Mouse (Mus musculus): ENCODE data around the gene Ralgapa2.

Gene Ralgapa2

DNA sequence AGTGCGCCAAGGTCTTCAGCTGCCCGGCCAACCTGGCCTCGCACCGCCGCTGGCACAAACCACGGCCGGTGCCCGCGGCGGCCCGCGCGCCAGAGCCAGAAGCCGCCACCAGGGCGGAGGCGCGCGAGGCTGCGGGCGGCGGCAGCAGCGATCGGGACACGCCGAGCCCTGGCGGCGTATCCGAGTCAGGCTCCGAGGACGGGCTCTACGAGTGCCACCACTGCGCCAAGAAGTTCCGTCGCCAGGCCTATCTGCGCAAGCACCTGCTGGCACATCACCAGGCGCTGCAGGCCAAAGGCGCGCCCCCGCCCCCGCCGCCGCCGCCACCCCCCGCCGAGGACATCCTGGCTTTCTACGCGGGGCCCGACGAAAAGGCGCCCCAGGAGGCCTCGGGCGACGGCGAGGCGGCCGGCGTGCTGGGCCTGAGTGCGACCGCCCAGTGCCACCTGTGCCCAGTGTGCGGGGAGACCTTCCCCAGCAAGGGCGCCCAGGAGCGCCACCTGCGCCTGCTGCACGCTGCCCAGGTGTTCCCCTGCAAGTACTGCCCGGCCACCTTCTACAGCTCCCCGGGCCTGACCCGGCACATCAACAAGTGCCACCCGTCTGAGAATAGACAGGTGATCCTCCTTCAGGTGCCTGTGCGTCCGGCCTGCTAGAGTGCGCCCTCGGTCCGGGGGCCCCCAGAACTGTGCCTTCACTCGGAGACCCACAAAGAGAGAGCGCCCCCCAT is 288.8 kb downstream of the Ralgapa2 start:
- DNase-seq (ENCODE audit: low spot score in 2 of 2), result peak in 1 of 2 experiments; percentile 63

DNA sequence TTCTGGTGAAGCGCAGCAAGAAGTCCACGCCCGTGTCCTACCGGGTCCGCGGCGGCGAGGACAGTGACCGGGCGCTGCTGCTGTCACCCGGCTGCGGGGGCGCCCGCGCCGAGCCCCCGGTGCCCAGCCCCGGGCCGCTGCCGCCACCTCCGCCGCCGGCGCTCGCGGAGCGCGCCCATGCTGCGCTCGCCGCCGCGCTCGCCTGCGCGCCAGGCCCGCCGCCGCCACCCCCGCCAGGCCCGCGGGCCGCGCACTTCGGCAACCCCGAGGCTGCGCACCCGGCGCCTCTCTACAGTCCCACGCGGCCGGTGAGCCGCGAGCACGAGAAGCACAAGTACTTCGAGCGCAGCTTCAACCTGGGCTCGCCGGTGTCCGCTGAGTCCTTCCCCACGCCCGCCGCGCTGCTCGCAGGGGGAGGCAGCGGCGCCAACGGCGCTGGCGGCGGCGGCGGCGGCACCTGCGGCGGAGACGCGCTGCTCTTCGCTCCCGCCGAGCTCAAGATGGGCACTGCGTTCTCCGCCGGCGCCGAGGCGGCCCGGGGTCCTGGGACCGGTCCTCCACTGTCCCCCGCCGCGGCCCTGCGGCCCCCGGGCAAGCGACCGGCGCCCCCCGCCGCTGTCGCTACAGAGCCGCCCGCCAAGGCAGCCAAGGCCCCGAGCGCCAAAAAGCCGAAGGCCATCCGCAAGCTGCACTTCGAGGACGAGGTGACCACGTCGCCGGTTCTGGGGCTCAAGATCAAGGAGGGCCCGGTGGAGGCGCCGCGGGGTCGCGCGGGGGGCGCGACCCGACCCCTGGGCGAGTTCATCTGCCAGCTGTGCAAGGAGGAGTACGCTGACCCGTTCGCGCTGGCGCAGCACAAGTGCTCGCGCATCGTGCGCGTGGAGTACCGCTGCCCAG is 289.6 kb downstream of the Ralgapa2 start:
- DNase-seq (ENCODE audit: low spot score in 2 of 2), result peak in 1 of 2 experiments; percentile 53

DNA sequence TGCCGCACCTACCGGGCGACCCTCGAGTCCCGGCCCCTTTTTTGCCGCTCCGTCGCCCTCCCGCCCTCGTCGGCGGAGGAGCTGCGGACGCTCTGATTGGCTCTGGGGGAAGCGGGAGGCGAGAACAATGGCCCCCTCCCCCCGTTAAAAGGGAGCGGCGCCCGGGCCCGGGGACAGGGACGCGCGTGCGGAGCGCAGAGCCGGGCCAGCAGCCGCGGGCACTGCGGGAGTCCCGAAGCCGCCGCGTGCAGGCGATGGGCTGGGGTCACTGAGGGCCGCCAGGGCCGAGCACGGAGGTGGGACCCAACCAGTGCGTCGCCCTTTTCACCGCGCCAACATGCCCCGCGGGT is 290.2 kb downstream of the Ralgapa2 start:
- DNase-seq (ENCODE audit: low spot score in 2 of 2), result peak; percentile 69 to 94

DNA sequence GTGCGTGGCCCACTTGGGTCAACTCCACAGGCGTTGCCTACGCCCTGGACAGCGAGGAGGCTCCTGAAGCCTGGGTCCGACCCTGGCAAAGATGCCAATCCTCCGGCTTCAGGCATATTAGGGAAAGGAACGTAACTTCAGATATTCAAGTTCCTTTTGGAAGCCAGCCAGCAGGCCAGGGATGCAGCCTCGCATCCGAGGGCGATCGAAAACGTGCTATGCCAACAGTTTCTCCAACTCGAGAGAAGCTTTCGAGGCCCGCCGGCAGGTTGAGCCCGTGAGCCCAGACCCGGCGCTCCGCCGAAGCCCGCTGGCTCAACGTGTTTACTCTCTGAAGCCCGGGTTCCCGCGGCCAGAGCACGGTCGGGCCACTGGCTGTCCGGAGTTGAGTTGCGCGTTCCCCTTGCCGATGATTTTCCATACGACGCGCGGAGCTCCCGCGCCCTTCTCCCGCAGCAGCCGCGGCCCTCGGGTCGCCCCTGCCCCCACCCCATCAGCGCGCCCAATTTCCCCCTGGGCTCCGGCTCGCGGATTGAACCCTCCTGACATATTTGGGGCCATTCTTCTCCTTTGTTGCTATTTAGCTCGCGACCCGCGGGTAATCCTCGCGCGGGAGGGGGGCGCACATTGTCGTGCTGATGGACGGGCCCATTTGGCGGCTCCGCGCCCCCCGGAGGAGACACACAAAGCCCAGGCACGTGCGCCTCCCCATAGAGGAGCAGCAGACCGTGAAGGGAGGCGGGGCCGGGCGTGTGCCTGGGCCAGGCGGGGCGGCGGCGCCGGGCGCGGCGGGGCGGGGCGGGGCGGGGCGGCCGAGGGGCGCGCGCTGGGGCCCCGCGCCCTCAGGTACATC is 290.8 kb downstream of the Ralgapa2 start, which contains the start of gene Insm1:
Insm1 (plus strand) TSS at position 846 of the 853 bp plus-strand sequence.
- DNase-seq (ENCODE audit: low spot score in 2 of 2), result peak; percentile 45 to 84

DNA sequence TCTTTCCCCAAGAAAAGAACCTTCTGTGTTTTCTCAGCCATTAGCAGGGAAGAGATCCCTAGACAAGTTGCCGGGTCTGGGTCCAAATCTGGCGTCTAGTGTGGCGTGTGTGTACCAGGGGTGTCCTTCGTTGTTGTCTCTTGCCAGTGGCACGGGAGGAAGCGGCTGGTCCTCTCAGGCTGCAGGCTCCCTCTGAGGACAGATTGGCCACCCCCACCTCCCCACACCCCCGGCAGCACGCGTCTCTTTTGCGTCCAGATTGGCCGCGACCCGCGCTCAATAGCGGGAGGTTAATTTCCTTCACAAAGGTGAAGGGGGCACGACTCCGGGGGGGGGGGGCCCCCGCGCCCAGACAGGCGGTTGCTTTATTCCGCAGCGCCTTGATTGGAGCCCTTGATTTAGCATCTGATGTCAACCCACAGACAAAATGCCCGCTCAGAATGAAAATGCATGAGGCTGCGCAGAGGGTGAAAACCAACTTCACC is 291.5 kb downstream of the Ralgapa2 start:
- DNase-seq (ENCODE audit: low spot score in 2 of 2), result peak in 1 of 2 experiments; percentile 61

DNA sequence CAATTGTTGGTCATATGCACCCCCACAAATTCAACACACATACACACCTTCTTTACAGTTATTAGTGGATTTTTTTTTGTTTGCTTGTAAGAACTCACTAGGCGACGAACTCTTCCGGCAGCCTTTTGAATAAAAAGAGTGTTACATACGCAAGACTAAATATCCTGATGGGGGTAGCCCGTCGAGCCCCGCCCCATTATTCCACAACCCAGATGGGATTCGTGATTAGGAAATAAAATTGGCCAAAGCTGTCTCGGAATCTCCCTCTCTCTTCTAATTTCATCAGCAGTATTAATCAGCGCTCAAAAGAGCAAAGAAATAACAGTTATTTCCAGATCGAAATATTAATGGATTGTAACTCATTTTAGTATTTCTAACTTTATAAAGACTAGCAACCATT is 292.4 kb downstream of the Ralgapa2 start:
- no peak for DNase-seq (ENCODE audit: low spot score in 2 of 2)

DNA sequence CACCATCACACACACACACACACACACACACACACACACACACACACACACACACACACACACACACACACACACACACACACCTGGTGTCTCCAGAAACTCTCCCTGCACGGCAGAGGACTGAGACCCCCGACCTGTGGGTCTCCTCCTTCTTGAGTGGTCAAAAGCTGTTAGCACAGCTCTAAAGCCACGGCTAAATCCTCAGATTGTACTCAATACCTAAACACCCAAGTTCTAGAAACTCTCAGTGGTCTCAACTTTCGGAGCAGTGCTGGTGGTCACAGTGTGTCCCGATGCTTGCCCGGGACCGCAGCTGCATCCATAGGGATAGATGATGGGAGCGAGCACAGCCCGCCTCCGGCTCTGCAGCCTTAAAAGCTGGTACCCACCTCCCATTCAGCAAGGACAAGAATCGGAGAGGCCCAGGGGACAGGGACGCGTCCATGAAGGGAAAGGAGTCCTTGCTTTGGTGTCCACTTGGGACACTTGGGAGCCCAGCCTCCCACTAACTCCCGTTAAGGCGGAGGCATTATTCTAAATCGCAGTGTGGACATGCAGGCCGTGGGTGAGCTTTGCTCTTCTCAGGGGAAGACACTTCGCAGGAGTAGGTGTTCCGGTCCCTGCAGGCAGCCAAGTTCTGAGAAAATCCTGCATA is 293.1 kb downstream of the Ralgapa2 start:
- no peak for DNase-seq (ENCODE audit: low spot score in 2 of 2)

DNA sequence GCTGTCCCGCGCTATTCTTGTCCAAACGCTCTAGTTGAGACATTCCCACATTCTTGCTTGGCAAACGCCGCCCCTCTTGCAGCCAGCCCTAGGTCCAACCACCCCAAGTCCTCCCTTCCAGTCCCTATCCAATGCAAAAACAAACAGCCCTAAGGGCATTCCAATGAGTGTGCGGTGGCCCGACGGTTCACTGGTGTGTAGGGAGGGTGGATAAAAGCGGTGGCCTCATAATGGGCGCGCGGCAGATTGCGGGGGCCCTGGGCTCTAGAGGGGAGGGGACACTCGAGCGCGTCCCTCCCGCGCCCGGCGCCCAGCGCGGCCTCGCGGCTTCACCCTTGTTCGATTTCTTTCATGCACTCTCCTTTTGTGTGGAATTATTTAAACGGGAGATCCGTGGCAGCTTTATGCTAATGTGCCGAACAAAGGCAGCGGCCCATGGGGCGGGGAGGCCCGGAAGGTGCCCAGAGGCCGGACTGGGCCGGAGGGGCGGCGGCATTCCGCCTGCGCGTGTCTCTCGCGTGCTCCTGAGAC is 293.9 kb downstream of the Ralgapa2 start:
- peak in 1 of 2 experiments; percentile 44 for DNase-seq (ENCODE audit: low spot score in 2 of 2)

DNA sequence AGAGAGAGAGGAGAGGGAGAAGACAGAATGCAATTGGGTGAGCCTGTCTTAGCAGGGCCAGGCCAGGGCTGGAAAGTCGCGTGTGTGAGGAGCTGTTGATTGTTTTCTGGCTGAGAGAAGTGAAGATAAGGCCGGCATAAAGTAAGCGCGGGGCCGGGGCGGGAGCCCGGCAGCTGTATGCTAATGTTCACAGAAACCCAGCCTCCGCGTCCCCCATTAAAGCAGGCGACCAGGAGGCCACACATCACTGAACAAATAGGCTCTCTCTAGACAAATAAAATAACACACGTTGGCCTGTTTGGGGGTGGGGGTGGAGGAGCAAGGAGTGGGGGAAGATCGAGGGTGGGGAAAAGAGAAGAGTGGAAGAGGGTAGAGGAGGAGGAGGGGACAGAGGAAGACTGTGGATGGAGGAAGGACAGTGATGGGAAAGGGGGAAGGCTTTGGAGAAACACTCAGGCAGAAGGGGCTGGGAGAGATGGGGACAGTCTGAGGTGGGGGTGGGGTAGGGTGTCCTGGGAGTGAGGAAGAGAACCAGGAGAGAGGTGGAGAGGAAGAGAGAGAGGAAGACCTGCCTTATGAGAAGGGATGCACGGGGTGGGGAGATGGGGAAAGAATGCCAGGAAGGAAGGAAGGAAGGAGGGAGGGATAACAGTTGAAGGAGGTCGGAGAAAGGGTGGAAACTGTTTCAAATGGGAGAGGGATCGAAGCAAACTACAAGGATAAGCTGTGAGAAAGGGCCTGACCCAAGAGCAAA is 294.7 kb downstream of the Ralgapa2 start:
- DNase-seq (ENCODE audit: low spot score in 2 of 2), result peak in 1 of 2 experiments; percentile 35

DNA sequence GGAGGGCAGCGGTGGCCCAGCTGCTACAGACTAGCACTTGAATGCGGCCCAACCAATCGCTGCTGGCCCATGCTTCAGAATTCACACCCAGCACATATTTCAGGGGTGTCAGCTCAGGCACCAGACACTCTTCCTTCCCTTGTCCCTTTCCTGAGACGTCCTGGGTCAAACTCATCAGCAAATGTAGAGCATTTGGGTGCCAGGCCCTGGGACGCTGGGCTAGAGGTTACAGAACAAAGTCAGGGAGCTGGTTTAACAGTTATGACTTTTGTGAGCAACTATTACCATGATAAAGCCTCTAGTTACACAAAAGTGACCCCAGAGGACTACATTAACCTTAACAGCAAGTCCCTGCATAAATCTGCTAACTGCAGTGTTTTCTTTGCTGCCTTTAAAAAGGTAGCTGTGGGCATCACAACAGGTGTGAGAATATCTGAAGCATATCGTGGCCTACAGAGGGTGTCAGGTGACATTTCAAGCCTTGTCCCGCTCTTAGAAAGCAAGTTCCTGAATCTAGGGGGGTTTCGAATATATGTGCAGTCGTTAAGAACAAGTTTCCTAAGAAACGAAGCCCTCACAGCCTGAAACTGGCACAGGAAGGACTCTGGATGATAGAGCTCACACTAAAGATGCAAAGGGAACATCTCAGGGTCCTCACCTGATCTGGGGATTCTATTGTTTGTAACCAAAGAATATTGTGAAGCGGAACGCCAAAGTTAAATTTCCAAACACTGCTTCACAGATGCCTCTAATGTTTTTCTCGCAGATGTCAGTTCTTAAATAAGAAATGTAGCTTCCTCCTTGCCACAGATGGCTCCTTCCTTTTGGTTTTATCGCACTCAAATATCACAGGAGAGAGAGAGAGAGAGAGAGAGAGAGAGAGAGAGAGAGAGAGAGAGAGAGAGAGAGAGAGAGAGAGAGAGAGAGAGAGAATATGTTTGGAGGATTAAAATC is 295.8 kb downstream of the Ralgapa2 start:
- DNase-seq (ENCODE audit: low spot score in 2 of 2), result no peak

DNA sequence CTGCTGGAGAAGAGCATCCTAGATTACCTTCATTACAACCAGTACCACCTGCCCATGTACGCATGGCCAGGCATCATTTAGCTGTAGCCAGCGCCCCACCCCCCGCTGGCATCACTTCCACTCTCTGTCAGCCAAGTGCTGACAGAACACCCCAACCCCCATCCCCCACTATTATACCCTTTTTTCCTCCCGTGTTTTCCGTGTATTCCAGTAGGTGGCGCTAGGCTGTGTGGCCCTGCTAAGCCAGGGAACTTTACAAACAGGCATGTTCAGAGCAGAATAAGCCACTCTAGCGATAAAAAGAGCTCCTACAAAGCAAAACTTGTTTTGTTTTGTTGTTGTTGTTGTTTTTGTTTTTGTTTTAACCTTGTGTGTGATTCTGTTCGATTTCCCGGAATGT is 297.4 kb downstream of the Ralgapa2 start:
- peak in 1 of 2 experiments; percentile 59 for DNase-seq (ENCODE audit: low spot score in 2 of 2)

DNA sequence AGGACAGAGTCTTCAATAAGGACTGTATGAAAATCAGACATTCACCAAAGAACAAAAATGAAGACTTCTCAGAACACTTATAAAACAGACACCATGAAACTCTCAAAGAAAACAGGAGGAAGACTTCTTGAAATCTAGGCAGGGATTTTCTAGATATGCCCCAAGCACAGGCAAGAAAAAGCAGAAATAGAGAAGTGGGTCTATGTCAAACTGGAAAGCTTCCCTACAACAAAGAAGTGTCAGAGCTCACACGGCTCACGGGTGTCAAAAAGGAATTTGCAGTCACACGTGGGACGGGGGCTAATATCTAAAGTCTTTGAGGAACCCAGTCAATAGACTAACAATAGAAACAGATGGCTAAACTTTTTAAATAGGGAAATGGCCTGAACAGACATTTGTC is 301.2 kb downstream of the Ralgapa2 start:
- no peak for DNase-seq (ENCODE audit: low spot score in 2 of 2)

DNA sequence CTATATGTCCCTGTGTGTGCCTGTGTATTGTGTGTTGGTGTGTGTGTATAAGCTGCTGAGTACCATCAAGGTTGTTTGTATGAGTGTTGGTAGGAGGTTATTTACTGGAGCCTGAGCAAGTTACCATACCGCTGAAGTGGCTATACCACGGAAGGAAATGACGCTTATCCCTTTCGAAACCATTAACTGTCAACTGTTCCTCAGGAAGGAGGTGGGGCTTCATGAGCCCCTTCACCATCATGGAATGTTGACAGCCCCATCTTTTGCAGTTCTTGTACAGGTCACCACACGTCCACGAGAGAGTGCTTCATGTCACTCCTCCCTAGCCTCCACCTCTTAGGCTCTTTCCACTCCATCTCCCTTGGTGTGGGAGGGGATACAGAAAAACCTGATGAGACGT is 314.2 kb downstream of the Ralgapa2 start:
- no peak for DNase-seq (ENCODE audit: low spot score in 2 of 2)

DNA sequence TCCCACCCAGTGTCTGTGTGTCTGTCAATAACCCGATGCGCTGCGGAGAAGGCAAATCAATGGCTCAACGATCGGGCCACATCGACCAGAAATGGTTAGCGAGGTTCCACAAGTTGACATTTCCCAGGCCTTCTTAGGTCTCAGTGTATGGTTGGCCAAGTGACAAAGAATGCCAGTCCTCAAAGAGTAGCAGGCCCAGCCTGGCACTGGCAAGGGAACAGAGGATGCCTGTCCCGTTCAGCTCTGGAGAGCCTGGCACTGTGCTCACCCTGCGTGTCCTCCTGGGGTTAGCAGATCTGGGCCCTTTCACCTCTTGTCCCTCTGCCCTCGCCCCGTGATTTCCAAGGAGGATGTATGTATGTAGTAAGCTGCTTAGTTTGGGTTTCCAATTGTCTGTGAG is 316.0 kb downstream of the Ralgapa2 start:
- DNase-seq (ENCODE audit: low spot score in 2 of 2), result no peak

All from cerebellum, postnatal 4 days (tissue).